Mouse (Mus musculus) bone marrow, adult 2 months (tissue): ENCODE measurements around the gene Auts2. TPM values are rescaled to one million over a fixed set of nuclear protein-coding genes. Genes with fewer than 3 reads are reported as not detected.

Experiments
- H3K27ac ChIP-seq: fragments of 200-500 bp; 2 replicates; pipeline ENCODE4 v1.5.1; 2012; ENCODE audit warnings: low read depth, mild to moderate bottlenecking, control low read depth, inconsistent platforms, low read length; ENCODE audit not compliant: control insufficient read depth, poor library complexity, insufficient read depth
- H3K4me1 ChIP-seq: fragments of 200-500 bp; 2 replicates; pipeline ENCODE4 v1.6.1; 2011; ENCODE audit warnings: low read length; ENCODE audit not compliant: control insufficient read depth, insufficient read depth
- H3K4me3 ChIP-seq: fragments of 200-500 bp; replicated peaks from 2 replicates; pipeline ENCODE3; 2011; ENCODE audit warnings: mild to moderate bottlenecking, low read depth, low read length, control low read depth; ENCODE audit not compliant: control insufficient read depth
- CTCF ChIP-seq: fragments of 200-500 bp; IDR thresholded peaks from 2 replicates; pipeline ENCODE4 v1.5.1; 2011; ENCODE audit warnings: low read length, control low read depth; ENCODE audit not compliant: control insufficient read depth, insufficient read depth
- POLR2A ChIP-seq: fragments of 200-500 bp; IDR thresholded peaks from 2 replicates; pipeline ENCODE4 v1.6.1; 2011; ENCODE audit warnings: low read depth, mild to moderate bottlenecking, control low read depth, low read length, borderline replicate concordance; ENCODE audit not compliant: control insufficient read depth
- WGBS: fragments of 180-500 bp; shearing (Covaris S2); methylation state at CpG from one replicate; pipeline ENCODE4 v1.1.7; 2018; 5-methylcytosine and 5-hydroxymethylcytosine counted together
- polyA plus RNA-seq: library from polyadenylated mRNA; stranded (reverse); fragments of >200 nt; gene quantifications from 2 replicates; pipeline ENCODE4 v1.2.4, GENCODE M21; 2011; ENCODE audit warnings: low replicate concordance; ENCODE audit not compliant: missing spikeins, insufficient read depth, insufficient read length

Gene Auts2
- polyA plus RNA-seq, 1 experiment = 1.5 TPM

- Histone ChIP-seq H3K4me1 (no peaks in the 10 kb centered on the region), H3K27ac (no peak overlapping the region), H3K4me3 (no peak overlapping the region)
- WGBS = 67% methylated on average over 15 of the region's 15 CpGs
- TF ChIP-seq POLR2A (no peak), CTCF (no peak)
Observed at GRCm38 (mm10) chr5:132030941-132031531, 512.1 kb downstream of the Auts2 start.

DNA sequence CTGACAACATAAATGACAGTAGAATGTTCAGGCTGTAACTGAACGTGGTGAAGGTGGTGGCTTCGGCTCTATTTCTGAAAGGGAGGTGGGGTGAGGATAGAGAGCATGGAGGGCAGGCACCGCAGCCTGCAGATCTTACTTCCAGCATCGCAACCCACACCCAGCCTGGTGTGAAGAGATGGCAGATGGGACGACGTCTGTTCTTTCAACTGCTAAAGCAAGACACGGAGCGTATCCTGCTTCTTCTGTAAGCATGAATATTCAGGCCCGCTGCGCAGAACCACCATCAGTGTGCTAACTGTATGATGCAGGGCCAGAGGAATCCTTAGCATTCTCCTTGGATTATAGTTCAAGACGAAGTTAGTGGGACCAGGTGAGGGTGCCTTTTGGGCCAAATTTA, 513.5 kb downstream of the Auts2 start:
- no peak for TF ChIP-seq POLR2A
- no peak for TF ChIP-seq CTCF
- Histone ChIP-seq H3K4me3 (no peak overlapping the region), H3K4me1 (no peaks in the 10 kb centered on the region), H3K27ac (no peak overlapping the region)
- 89% methylated on average over 11 of the region's 11 CpGs for WGBS

- 88% methylated on average over 12 of the region's 12 CpGs for WGBS
- H3K4me1 ChIP-seq = no peaks in the 10 kb centered on the region
- no peak overlapping the region for H3K27ac ChIP-seq
- H3K4me3 ChIP-seq = no peak overlapping the region
- TF ChIP-seq POLR2A (no peak), CTCF (no peak)
Observed at GRCm38 (mm10) chr5:132029038-132029437, 514.1 kb downstream of the Auts2 start.

- WGBS = 72% methylated on average over 5 of the region's 5 CpGs
- no peak overlapping the region for H3K4me3 ChIP-seq
- TF ChIP-seq POLR2A (no peak), CTCF (no peak)
- H3K4me1 ChIP-seq = no peaks in the 10 kb centered on the region
- no peak overlapping the region for H3K27ac ChIP-seq
Observed at GRCm38 (mm10) chr5:132027859-132028498, 515.2 kb downstream of the Auts2 start.

DNA sequence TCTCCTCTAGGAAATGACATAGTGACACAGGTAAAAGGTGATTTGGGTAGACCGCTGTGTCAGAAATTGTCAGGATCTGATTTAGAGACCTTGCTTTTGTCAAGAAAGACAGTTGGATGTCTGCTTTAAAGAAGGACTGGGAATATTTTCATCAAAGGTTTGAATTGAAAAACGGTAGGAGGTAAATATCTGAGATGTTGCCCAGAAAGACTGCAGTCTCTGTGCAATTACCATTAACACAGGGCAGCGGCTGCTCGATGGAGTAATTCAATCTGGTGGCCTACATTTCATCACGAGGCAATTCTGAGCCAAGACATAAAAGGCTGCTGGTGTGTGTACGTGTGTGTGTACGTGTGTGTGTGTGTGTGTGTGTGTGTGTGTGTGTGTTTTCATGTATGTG, 529.8 kb downstream of the Auts2 start:
- no peak overlapping the region for H3K4me3 ChIP-seq
- 86% methylated on average over 7 of the region's 7 CpGs for WGBS
- no peaks in the 10 kb centered on the region; the same call in 1 of the 2 replicates for H3K4me1 ChIP-seq
- TF ChIP-seq POLR2A = no peak
- no peak for TF ChIP-seq CTCF
- no peak overlapping the region for H3K27ac ChIP-seq

- TF ChIP-seq POLR2A = no peak
- TF ChIP-seq CTCF = no peak
- Histone ChIP-seq H3K27ac (no peak overlapping the region), H3K4me1 (no peaks in the 10 kb centered on the region; the same call in 1 of the 2 replicates), H3K4me3 (no peak overlapping the region)
Observed at GRCm38 (mm10) chr5:132011795-132012194, 531.3 kb downstream of the Auts2 start.

GRCm38 (mm10) chr5:132008703-132009222, 534.4 kb downstream of the Auts2 start:
- Histone ChIP-seq H3K27ac (no peak overlapping the region), H3K4me3 (no peak overlapping the region), H3K4me1 (no peaks in the 10 kb centered on the region; the same call in 1 of the 2 replicates)
- WGBS = 77% methylated on average over 7 of the region's 7 CpGs
- TF ChIP-seq POLR2A = no peak
- TF ChIP-seq CTCF = no peak

GRCm38 (mm10) chr5:132007907-132008306, 535.2 kb downstream of the Auts2 start:
- no peak for TF ChIP-seq POLR2A
- no peak for TF ChIP-seq CTCF
- no peak overlapping the region for H3K27ac ChIP-seq
- no peaks in the 10 kb centered on the region; the same call in 1 of the 2 replicates for H3K4me1 ChIP-seq
- WGBS = 73% methylated on average over 4 of the region's 4 CpGs
- H3K4me3 ChIP-seq = no peak overlapping the region
